Mouse (Mus musculus): ENCODE data around the gene Gramd4.
"Not testable (repeated sequence)": the region's sequence is repeated elsewhere in the genome, so short reads cannot be mapped to it uniquely, and the experiment has no call there.

Gene Gramd4

DNA sequence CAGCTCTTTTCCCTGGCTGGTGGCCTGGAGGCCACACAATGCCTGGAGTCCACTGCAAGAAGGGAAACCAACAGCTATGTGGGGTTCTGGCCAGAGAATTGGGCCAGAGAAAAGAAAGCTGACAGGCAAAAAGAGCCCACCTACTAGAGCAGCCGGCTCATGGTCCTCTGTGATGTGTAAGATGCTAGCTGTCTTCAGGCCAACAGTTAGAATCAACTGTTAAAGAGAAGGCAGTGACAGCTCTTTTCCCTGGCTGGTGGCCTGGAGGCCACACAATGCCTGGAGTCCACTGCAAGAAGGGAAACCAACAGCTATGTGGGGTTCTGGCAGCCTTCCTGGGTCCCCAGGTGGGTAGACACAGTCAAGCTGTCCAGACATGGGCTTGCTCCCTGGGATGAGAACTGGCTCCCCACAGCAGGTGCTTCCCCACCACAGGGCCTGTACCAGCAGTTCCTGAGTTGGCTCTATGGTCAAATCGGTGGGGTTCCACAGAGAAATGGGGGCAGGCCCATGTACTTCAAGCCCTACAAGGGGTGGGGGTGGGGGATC is 120.3 kb downstream of the Gramd4 start:
- in situ Hi-C loops (cut with MboI; ENCODE audit: low sequenced_read_pairs) = not testable (repeated sequence)

- in situ Hi-C loops (cut with MboI; ENCODE audit: low sequenced_read_pairs) = no loop called here
Measured at GRCm38 (mm10) chr15:86178594-86178993, 121.1 kb downstream of the Gramd4 start.

- in situ Hi-C loops (cut with MboI; ENCODE audit: low sequenced_read_pairs) = no loop called here
Measured at GRCm38 (mm10) chr15:86180427-86180826, 122.9 kb downstream of the Gramd4 start.

GRCm38 (mm10) chr15:86181321-86181720 is 123.8 kb downstream of the Gramd4 start:
- in situ Hi-C loops (cut with MboI; ENCODE audit: low sequenced_read_pairs) = not testable (repeated sequence)

- in situ Hi-C loops (cut with MboI; ENCODE audit: low sequenced_read_pairs) = no loop called here
Measured at GRCm38 (mm10) chr15:86181941-86182439, 124.5 kb downstream of the Gramd4 start.

- in situ Hi-C loops (cut with MboI; ENCODE audit: low sequenced_read_pairs) = no loop called here
Measured at GRCm38 (mm10) chr15:86182646-86183045, 125.2 kb downstream of the Gramd4 start.

GRCm38 (mm10) chr15:86183484-86183883 is 126.0 kb downstream of the Gramd4 start:
- in situ Hi-C loops (cut with MboI; ENCODE audit: low sequenced_read_pairs) = no loop called here

GRCm38 (mm10) chr15:86184071-86184470 is 126.6 kb downstream of the Gramd4 start:
- in situ Hi-C loops (cut with MboI; ENCODE audit: low sequenced_read_pairs) = no loop called here

GRCm38 (mm10) chr15:86184851-86185688 is 127.6 kb downstream of the Gramd4 start:
- in situ Hi-C loops (cut with MboI; ENCODE audit: low sequenced_read_pairs) = no loop called here

DNA sequence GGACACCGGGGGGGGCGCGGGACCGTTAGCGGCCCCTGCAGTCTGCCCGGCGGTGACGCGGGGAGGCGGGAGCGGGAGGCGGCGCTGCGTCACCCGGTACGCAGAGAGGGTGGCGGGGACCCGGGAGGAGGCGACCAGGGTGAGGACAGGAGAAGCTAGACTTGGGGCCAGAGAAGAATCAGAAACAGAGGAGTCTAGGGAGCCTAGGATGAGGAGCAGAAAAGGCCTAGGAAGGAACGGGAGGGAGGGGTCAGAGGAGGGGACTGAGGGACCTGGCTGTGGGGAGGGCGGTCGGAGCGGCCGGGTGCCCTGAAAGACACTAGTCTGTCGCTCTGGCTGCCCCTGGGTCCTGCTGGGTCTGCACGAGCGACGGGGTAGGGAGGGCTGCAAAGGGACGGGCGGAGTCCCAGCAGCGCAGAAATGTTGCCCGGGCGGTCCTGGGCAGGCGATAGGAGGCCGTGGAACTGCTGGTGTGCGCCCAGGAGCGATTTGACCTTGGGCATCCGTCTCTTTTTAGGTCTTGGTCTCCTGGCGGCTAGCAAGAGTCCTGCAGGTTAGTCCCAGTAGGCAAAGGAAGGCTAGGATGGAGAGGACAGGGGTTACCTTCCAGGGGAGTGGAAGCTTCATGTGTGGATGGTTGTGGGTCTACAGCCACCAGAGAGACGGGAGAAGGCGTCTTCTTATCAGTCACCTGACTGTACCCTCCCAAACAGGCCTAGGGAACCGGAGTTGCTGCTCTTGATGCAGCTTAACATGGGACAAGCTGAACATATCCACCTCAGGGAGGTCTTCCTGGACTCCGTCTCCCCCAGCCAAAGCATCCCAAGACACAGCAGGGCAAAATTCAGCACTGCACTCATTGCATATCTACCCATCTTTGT is 128.4 kb downstream of the Gramd4 start, which contains the start of gene Cerk:
Gene Cerk (minus strand): TSS at position 453 of the 881 bp plus-strand sequence.
- in situ Hi-C loops (cut with MboI; ENCODE audit: low sequenced_read_pairs) = no loop called here

DNA sequence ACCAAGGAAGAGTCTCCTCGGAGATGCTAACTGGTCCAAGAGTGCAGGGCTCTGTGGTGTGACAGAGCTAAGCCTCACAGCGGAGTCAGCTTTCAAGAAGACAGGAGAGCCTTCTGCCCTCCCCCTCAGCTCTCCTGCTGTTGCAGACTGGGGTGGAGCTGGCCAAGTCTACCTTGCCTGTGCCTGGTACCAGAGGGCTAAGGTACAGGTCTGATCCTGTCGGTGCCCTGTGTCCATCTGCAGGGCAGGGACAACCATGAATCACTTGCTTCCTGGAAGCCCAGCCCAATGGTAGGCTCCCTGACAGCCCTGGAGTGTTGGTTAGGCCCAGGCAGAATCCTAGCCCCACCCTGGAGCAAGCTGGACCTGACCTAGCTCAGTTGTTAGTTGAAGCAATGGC is 129.2 kb downstream of the Gramd4 start:
- in situ Hi-C loops (cut with MboI; ENCODE audit: low sequenced_read_pairs) = no loop called here

Measured in CH12F3 (cell line).